Mouse (Mus musculus) liver, embryonic 15.5 days (tissue): ENCODE data around the gene Faiml. TPM values are rescaled to one million over a fixed set of nuclear protein-coding genes. Genes with fewer than 3 reads are reported as not detected.
A peak's percentile ranks its signal among the peaks of the same experiment; 100 is the strongest.

Experiments
- ATAC-seq: fragments of 200-750 bp; cut with Nextera tagmentation; 2 replicates; pipeline ENCODE4 v1.8.0; 2017; ENCODE audit warnings: moderate number of reproducible peaks, mild to moderate bottlenecking, moderate library complexity; ENCODE audit not compliant: insufficient read depth
- H3K27ac ChIP-seq: fragments of 300-500 bp; sonication (generic); replicated peaks from 2 replicates; pipeline ENCODE4 v1.5.1; 2015; ENCODE audit warnings: mild to moderate bottlenecking, inconsistent platforms
- H3K27me3 ChIP-seq: fragments of 300-500 bp; sonication (generic); 2 replicates; pipeline ENCODE4 v1.6.1; 2015; ENCODE audit warnings: mild to moderate bottlenecking, inconsistent platforms
- H3K36me3 ChIP-seq: fragments of 300-500 bp; sonication (generic); replicated peaks from 2 replicates; pipeline ENCODE4 v1.6.1; 2015; ENCODE audit warnings: moderate library complexity, mild to moderate bottlenecking, inconsistent platforms
- H3K4me1 ChIP-seq: fragments of 300-500 bp; sonication (generic); replicated peaks from 2 replicates; pipeline ENCODE4 v1.6.1; 2015; ENCODE audit warnings: inconsistent platforms
- H3K4me2 ChIP-seq: fragments of 300-500 bp; sonication (generic); 2 replicates; pipeline ENCODE4 v1.6.1; 2015; ENCODE audit warnings: moderate library complexity, mild to moderate bottlenecking, inconsistent platforms
- H3K4me3 ChIP-seq: fragments of 300-500 bp; sonication (generic); replicated peaks from 2 replicates; pipeline ENCODE4 v1.5.1; 2015; ENCODE audit warnings: mild to moderate bottlenecking, inconsistent platforms
- H3K9ac ChIP-seq: fragments of 300-500 bp; sonication (generic); 2 replicates; pipeline ENCODE4 v1.6.1; 2015; ENCODE audit warnings: moderate library complexity, mild to moderate bottlenecking, inconsistent platforms
- H3K9me3 ChIP-seq: fragments of 300-500 bp; sonication (generic); replicated peaks from 2 replicates; pipeline ENCODE4 v1.6.1; 2016; ENCODE audit warnings: inconsistent platforms
- WGBS: fragments of 180-500 bp; shearing (Covaris S2); methylation state at CpG from one replicate; pipeline ENCODE4 v1.1.7; 2015; ENCODE audit warnings: mixed read lengths; ENCODE audit not compliant: insufficient replicate concordance; 5-methylcytosine and 5-hydroxymethylcytosine counted together
- polyA plus RNA-seq: library from polyadenylated mRNA; unstranded; fragments of >200 nt; fragmentation: Nextera tagmentation; extraction: Ambion mirVana; gene quantifications from 2 replicates; pipeline ENCODE4 v1.2.1, GENCODE M21; 2015

Faiml gene
- polyA plus RNA-seq = not detected in 2 replicates

GRCm38 (mm10) chr9:99237139-99237538 is at the start of gene Faiml:
Faiml (minus strand) TSS chr9:99237239.
- H3K4me2 ChIP-seq = no peak within 1 kb of the TSS
- no peak within 1 kb of the TSS for H3K27ac ChIP-seq
- peaks cover 5% of the 10 kb centered on the region for H3K4me1 ChIP-seq
- no peaks in the 10 kb centered on the region for H3K9me3 ChIP-seq
- ATAC-seq = no peak
- no peak within 1 kb of the TSS for H3K4me3 ChIP-seq
- H3K27me3 ChIP-seq = no peaks in the 10 kb centered on the region
- H3K36me3 ChIP-seq = no peaks in the 10 kb centered on the region
- WGBS = 76% methylated on average over 14 of the region's 14 CpGs
- H3K9ac ChIP-seq = no peak within 1 kb of the TSS

GRCm38 (mm10) chr9:99258891-99259290 is 21.9 kb upstream of the Faiml start:
- H3K4me1 ChIP-seq = peaks cover 23% of the 10 kb centered on the region
- 81% methylated on average over 5 of the region's 5 CpGs for WGBS
- H3K4me3 ChIP-seq = no peak overlapping the region
- no peaks in the 10 kb centered on the region for H3K9me3 ChIP-seq
- no peak overlapping the region for H3K9ac ChIP-seq
- H3K36me3 ChIP-seq = peaks cover 89% of the 10 kb centered on the region
- no peak overlapping the region for H3K4me2 ChIP-seq
- H3K27ac ChIP-seq = no peak overlapping the region
- no peaks in the 10 kb centered on the region for H3K27me3 ChIP-seq
- ATAC-seq = no peak

- H3K36me3 ChIP-seq = peaks cover 79% of the 10 kb centered on the region
- ATAC-seq = peak; percentile 82
- WGBS = 50% methylated on average over 3 of the region's 3 CpGs
Observed at GRCm38 (mm10) chr9:99256821-99257220, 19.8 kb upstream of the Faiml start.

GRCm38 (mm10) chr9:99256206-99256605 is 19.2 kb upstream of the Faiml start:
- H3K36me3 ChIP-seq = peaks cover 75% of the 10 kb centered on the region
- no peak overlapping the region for H3K4me3 ChIP-seq
- ATAC-seq = no peak
- H3K27me3 ChIP-seq = no peaks in the 10 kb centered on the region
- no peaks in the 10 kb centered on the region for H3K9me3 ChIP-seq
- 75% methylated on average over 1 of the region's 1 CpGs for WGBS
- no peak overlapping the region for H3K4me2 ChIP-seq
- H3K27ac ChIP-seq = peak overlapping the region; percentile 83
- H3K4me1 ChIP-seq = peaks cover 35% of the 10 kb centered on the region
- no peak overlapping the region for H3K9ac ChIP-seq

More at GRCm38 (mm10) chr9:99256821-99257220, 19.8 kb upstream of the Faiml start:
- H3K27ac ChIP-seq = peak overlapping the region; percentile 83
- no peak overlapping the region for H3K9ac ChIP-seq
- no peak overlapping the region for H3K4me3 ChIP-seq
- H3K27me3 ChIP-seq = no peaks in the 10 kb centered on the region
- H3K4me1 ChIP-seq = peaks cover 31% of the 10 kb centered on the region
- 0 out of 2 replicates have a peak overlapping the region, but pooled peaks have one; percentile 17 for H3K4me2 ChIP-seq
- no peaks in the 10 kb centered on the region for H3K9me3 ChIP-seq

GRCm38 (mm10) chr9:99253861-99254260 is 16.8 kb upstream of the Faiml start:
- H3K4me2 ChIP-seq = no peak overlapping the region
- H3K4me1 ChIP-seq = peaks cover 48% of the 10 kb centered on the region
- 0 out of 2 replicates have a peak overlapping the region, but pooled peaks have one; percentile 7 for H3K27ac ChIP-seq
- peaks cover 69% of the 10 kb centered on the region for H3K36me3 ChIP-seq
- H3K9me3 ChIP-seq = no peaks in the 10 kb centered on the region
- ATAC-seq = no peak
- H3K9ac ChIP-seq = no peak overlapping the region
- H3K4me3 ChIP-seq = no peak overlapping the region
- H3K27me3 ChIP-seq = no peaks in the 10 kb centered on the region
- 73% methylated on average over 10 of the region's 10 CpGs for WGBS

GRCm38 (mm10) chr9:99248906-99249305 is 11.9 kb upstream of the Faiml start:
- Histone ChIP-seq H3K4me2 (no peak overlapping the region), H3K9me3 (no peaks in the 10 kb centered on the region), H3K27ac (no peak overlapping the region), H3K36me3 (peaks cover 50% of the 10 kb centered on the region), H3K4me1 (peaks cover 75% of the 10 kb centered on the region), H3K27me3 (no peaks in the 10 kb centered on the region), H3K4me3 (no peak overlapping the region), H3K9ac (no peak overlapping the region)
- ATAC-seq = no peak
- WGBS = 85% methylated on average over 4 of the region's 4 CpGs

- no peak overlapping the region for H3K9ac ChIP-seq
- H3K4me3 ChIP-seq = no peak overlapping the region
- H3K27me3 ChIP-seq = no peaks in the 10 kb centered on the region
- ATAC-seq = peak; percentile 29; the same call in 1 of the 2 replicates
- WGBS = 47% methylated on average over 8 of the region's 8 CpGs
- peaks cover 75% of the 10 kb centered on the region for H3K4me1 ChIP-seq
- peaks cover 46% of the 10 kb centered on the region for H3K36me3 ChIP-seq
- H3K9me3 ChIP-seq = no peaks in the 10 kb centered on the region
- H3K27ac ChIP-seq = no peak overlapping the region
- H3K4me2 ChIP-seq = no peak overlapping the region; the same call in 1 of the 2 replicates
Observed at GRCm38 (mm10) chr9:99248304-99248703, 11.3 kb upstream of the Faiml start.

GRCm38 (mm10) chr9:99243895-99244293 is 6.9 kb upstream of the Faiml start:
- H3K9me3 ChIP-seq = no peaks in the 10 kb centered on the region
- H3K9ac ChIP-seq = peak overlapping the region; percentile 73
- no peak for ATAC-seq
- no peaks in the 10 kb centered on the region for H3K27me3 ChIP-seq
- H3K36me3 ChIP-seq = peaks cover 25% of the 10 kb centered on the region
- peak overlapping the region; percentile 87 for H3K4me2 ChIP-seq
- peaks cover 61% of the 10 kb centered on the region for H3K4me1 ChIP-seq
- H3K27ac ChIP-seq = peak overlapping the region; percentile 99
- H3K4me3 ChIP-seq = peak overlapping the region; percentile 87
- 3% methylated on average over 10 of the region's 10 CpGs for WGBS

- Histone ChIP-seq H3K36me3 (peaks cover 20% of the 10 kb centered on the region), H3K4me2 (peak within 1 kb of the TSS; percentile 87), H3K27me3 (no peaks in the 10 kb centered on the region), H3K4me3 (peak within 1 kb of the TSS; percentile 87), H3K9me3 (no peaks in the 10 kb centered on the region), H3K4me1 (peaks cover 55% of the 10 kb centered on the region), H3K27ac (peak within 1 kb of the TSS; percentile 99), H3K9ac (peak within 1 kb of the TSS; percentile 73)
- under 1% methylated on average over 66 of the region's 66 CpGs for WGBS
- ATAC-seq = peak; percentile 91
Observed at GRCm38 (mm10) chr9:99243190-99243894, 6.3 kb upstream of the Faiml start, which contains the start of gene Cep70. Cep70 (plus strand) TSS chr9:99243367.

- Histone ChIP-seq H3K36me3 (peaks cover 13% of the 10 kb centered on the region), H3K4me3 (peak overlapping the region; percentile 87), H3K4me1 (peaks cover 48% of the 10 kb centered on the region), H3K27me3 (no peaks in the 10 kb centered on the region), H3K4me2 (peak overlapping the region; percentile 87), H3K9me3 (no peaks in the 10 kb centered on the region), H3K27ac (peak overlapping the region; percentile 99), H3K9ac (peak overlapping the region; percentile 73)
- ATAC-seq = peak; percentile 77
- 1% methylated on average over 17 of the region's 17 CpGs for WGBS
Observed at GRCm38 (mm10) chr9:99242533-99243189, 5.6 kb upstream of the Faiml start.

- Histone ChIP-seq H3K9me3 (no peaks in the 10 kb centered on the region), H3K4me3 (peak overlapping the region; percentile 87), H3K4me1 (peaks cover 42% of the 10 kb centered on the region), H3K27me3 (no peaks in the 10 kb centered on the region), H3K36me3 (peaks cover 7% of the 10 kb centered on the region), H3K9ac (peak overlapping the region; percentile 73), H3K27ac (peak overlapping the region; percentile 99), H3K4me2 (peak overlapping the region; percentile 87)
- ATAC-seq = no peak
- WGBS = 0% methylated on average over 7 of the region's 7 CpGs
Observed at GRCm38 (mm10) chr9:99242035-99242434, 5.0 kb upstream of the Faiml start.
